Mouse (Mus musculus) T-helper 1 cell (primary cell): ENCODE measurements around the gene Fam169a.
"Not testable (repeated sequence)": the region's sequence is repeated elsewhere in the genome, so short reads cannot be mapped to it uniquely, and the experiment has no call there.

ENCODE experiments used
- in situ Hi-C: fragments of 300-600 bp; cut with MboI, MseI; formaldehyde crosslinking; loops from one replicate; pipeline ENCODE4 v1.15.1; 2025; ENCODE audit warnings: high pct_unique_total_duplicates

The Fam169a gene

DNA sequence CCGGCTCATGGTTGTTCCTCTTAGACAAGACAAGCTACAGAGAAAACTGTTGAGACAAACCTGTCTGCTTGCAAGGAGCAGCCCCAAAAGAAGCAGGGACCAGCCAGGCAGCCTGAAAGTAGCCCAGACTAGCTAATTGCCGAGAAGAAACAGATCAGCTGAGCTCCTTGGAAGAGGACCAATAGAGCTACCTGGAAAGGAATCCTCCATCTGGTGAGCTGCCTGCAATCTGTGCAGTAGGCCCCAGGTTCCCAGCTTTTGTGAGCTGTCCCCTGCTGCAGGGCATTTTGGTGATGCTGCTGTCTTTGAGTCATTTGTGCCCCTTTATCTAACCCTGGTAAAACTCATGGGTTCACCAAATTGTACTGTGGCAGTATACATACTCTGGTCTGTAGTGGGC, 13.1 kb downstream of the Fam169a start:
- in situ Hi-C loops: no loop called here

DNA sequence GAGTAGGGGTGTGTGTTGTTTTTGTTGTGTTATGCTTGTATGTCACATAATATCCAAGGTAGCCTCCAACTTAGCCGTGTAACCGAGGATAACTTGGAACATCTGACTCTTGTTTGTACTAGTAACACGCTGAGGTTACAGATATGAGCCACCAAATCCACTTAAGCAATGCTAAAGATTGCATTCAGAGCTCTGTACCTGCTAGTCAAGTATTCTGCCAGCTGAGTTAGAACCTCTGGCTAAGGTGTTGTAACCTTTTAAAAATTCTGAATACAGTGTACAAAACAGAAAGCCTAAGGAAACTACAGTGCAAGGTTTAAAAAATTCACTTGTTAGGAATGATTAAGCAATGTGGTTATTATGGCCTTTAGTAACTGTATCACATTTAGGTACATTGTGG, 13.5 kb downstream of the Fam169a start:
- in situ Hi-C loops: no loop called here

DNA sequence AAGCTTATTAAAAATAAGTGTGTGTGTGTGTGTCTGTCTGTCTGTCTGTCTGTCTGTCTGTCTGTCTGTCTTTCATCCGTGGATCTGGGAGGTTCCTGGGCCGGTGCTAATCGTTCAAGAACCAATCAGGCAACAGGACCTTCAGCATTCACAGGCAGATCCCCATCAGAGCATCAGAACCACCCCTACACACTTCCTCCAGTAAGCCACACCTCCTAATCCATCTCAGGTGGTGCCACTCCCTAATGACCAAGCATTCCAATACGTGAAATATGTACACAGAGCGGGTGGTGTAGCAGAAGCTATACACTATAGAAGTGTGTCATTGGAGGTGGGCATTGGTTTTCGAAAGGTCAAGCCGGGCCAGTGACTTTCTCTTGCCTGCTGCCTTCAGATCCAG, 15.3 kb downstream of the Fam169a start:
- in situ Hi-C loops: no loop called here

- in situ Hi-C loops: no loop called here
Observed at GRCm38 (mm10) chr13:97086316-97086715, 19.2 kb downstream of the Fam169a start.

- in situ Hi-C loops: no loop called here
Observed at GRCm38 (mm10) chr13:97087421-97087820, 20.3 kb downstream of the Fam169a start.

DNA sequence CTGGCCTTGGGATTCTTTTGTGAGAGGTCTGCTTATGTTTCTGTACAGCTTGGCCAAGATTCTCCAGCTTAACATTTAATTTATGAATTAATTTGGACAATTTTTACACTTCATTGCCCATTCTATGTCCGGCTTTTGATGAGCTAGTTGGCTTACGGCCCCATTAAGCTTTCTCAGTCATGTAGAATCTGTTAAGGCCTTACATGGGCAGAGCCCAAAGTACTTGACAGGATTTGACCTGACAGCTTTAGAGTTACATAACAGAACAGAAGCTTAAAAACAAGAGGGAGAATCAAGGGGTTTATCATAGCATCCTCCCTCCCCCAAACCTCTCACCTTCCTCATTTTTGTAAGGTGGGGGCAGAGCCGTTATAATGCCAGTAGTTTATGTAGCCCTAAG, 21.1 kb downstream of the Fam169a start:
- in situ Hi-C loops: no loop called here

DNA sequence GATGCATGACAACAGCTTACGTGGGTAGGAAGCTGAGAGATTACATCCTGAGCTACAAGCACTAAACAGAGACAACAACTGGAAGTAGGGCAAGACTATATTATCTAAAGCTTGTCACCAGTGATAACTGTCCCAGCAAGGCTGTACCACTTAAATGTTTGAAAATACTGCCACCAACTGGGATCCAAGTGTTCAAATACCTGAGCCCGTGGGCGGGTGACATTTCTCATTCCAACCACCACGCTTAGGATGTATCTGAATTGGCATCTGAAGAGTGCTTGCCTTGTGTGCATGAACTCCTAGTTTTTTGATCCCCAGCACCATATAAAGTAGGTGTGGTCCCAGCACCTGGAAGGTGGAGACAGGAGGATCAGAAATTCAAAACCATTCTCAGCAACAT, 28.6 kb downstream of the Fam169a start:
- in situ Hi-C loops: no loop called here

DNA sequence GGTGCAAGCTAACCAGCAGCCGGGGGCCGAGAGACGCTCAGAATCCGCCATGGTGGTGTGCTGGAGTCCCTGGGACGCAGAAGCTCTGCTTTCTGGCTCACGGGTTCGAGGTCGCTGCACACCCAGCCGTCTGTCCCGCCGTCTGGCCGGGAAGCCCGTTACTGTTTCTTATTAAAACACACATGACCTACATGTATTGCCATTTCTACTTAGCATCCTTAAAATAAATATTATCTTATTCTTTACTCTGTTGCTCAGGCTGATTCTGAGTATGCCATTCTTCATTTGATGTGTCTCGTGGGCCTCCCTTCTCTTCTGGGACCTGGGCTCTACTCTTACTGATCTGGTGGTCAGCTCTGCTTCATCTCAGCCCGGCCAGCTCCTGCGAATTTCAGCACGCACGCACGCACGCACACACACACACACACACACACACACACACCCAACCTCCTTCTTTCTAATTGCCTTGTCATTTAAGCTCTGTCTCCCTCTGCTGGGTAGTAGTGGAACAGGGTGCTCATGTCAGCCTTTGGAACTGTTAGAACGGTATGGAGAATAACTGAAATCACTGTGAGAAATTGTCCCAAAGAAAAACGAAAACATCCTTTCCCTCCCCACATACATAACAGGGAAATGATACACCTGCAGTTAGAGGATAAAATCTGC, 32.2 kb downstream of the Fam169a start, which contains the start of gene Gm6169:
Gene Gm6169 (minus strand): TSS at position 51 of the 666 bp plus-strand sequence.
- in situ Hi-C loops: no loop called here

GRCm38 (mm10) chr13:97104996-97105395, 37.9 kb downstream of the Fam169a start:
- in situ Hi-C loops: loop anchor here (10.0 kb wide), 1 partner anchor 790 kb away; no protein-coding TSS in a partner anchor

DNA sequence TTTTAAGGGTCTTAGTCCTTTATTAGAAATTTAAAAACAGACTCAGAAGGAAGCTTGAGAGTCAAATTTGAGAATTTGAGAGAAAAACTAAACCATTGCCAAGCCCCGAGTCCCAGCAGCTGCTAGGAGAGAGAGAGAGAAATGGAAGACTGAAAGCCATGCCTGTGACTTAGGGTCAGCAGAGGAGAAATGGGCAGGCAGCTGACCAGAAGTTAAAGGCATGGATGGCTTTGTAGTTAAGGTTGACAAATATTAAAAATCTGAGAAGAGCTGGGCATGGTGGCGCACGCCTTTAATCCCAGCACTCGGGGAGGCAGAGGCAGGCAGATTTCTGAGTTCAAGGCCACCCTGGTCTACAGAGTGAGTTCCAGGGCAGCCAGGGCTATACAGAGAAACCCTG, 40.6 kb downstream of the Fam169a start:
- in situ Hi-C loops: loop anchor here (10.0 kb wide), 1 partner anchor 793 kb away; no protein-coding TSS in a partner anchor

GRCm38 (mm10) chr13:97109046-97109445, 42.0 kb downstream of the Fam169a start:
- in situ Hi-C loops: loop anchor here (10.0 kb wide), 1 partner anchor 794 kb away; no protein-coding TSS in a partner anchor

DNA sequence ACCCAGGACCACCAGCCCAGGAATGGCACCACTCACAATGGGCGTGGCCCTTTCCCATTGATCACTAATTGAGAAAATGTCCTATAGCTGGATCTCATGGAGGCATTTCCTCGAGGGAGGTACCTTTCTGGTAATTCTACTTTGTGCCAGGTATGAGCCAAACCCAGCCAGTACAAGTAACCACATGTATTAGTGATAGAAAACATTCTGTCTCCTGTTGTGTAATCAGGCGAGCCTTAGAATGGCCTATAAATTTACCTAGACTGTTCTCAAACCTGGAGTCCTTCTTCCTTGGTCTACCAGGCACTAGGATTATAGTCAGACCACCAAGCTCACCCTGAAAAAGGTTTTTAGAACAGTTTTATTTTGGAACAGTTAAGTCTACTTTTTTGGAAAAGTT, 54.3 kb downstream of the Fam169a start:
- in situ Hi-C loops: no loop called here

- in situ Hi-C loops: loop anchor here (5.0 kb wide), 1 partner anchor 467 kb away; no protein-coding TSS in a partner anchor
Observed at GRCm38 (mm10) chr13:97129654-97130053, 62.6 kb downstream of the Fam169a start.

DNA sequence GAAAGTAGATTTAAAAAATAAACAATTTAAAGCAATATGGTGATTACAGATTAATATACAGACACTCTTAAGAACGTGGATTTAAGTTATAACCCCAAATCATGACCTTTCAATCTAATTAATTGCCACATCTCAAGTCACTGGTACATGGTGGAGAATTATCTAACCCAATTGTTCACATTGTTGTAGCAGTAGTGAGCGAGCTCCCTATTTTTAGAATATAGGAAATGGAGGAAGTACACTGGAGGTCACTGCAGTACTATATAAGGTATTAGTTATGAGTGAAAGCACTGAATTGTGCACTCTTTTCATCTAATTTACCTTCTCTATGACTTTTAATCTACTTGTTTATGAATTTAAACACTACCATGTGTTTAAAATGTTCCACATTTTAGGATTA, 63.3 kb downstream of the Fam169a start:
- in situ Hi-C loops: loop anchor here (5.0 kb wide), 1 partner anchor 468 kb away; no protein-coding TSS in a partner anchor

GRCm38 (mm10) chr13:97137466-97138400, 70.6 kb downstream of the Fam169a start, which contains the start of the genes Gfm2 and Nsa2:
TSS of gene Gfm2 (plus strand) at chr13:97137937.
TSS of gene Nsa2 (minus strand) at chr13:97137937.
- in situ Hi-C loops: no loop called here

DNA sequence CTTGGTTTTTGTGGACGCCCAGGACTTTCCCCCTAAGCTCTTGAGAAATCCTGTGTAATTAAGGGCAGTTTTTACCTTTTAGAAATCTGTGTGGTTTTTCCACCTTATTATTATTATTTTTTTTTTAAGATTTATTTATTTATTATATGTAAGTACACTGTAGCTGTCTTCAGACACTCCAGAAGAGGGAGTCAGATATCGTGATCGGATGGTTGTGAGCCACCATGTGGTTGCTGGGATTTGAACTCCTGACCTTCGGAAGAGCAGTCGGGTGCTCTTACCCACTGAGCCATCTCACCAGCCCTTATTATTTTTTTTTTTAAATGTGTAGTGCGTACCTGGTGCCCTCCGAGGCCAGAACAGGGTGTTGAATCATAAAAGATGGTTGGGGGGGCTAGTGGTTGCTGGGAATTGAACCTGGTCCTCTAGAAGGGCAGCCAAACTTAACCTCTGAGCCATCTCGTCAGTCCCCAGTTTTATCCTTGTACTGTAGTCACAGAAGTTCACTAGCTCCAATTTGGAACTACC, 71.4 kb downstream of the Fam169a start:
- in situ Hi-C loops: not testable (repeated sequence)

GRCm38 (mm10) chr13:97142321-97142720, 75.2 kb downstream of the Fam169a start:
- in situ Hi-C loops: no loop called here

DNA sequence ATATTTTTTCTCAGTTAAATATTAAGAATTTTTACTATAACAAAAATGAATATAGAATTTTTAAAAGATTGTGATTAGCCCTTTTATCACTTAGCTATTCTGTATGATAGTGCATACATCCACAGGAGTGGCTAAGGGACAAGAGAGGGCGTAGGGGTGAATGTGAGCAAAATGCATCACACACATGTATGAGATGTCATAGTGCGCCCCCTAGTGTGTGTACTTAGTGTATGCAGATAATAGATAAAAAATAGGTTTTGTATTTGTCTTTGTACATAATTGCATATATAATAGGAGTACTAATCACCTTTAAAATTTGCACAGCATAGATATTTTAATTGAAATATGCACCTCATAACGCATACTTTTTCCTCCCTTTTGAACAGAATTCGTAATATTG, 78.7 kb downstream of the Fam169a start:
- in situ Hi-C loops: no loop called here

- in situ Hi-C loops: no loop called here
Observed at GRCm38 (mm10) chr13:97175520-97176264, 108.6 kb downstream of the Fam169a start.

DNA sequence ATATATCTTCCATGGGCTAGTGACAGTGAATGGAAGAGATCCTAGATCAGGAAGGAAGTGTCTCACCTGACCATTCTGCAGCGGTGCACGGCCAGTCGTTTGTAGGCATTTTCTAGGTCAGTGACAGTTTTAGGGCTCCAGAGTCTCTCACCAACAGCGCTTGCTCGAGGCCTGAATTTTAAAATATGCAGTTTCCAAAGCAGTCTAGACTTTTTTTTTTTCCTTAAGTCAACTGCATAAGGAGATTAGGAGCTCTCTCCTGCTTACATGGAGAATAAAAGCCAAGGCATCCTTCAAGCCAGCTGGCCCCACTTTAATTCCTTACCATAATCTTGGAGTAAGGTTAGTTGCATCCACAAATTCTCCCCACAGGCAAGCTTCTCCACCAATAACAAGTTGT, 109.6 kb downstream of the Fam169a start:
- in situ Hi-C loops: no loop called here

DNA sequence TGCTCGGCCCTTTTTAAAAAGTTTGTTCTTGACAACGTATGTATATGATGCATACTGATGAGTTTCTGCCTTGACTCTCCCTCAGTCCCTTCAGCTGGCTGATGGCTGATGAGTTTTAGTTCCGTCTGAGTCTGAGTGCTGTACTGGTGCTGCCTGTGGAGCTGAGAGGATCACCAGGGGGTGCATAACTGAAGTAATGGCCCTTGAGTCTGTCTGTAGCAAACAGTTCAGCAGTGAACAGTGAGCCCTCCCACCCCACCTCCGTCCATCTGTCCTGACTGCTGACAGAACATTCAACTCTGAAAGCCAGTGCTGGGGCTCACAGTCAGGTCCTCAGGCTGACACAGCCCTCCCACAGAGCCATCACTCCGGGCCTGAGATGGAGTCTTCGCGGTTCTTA, 111.9 kb downstream of the Fam169a start:
- in situ Hi-C loops: no loop called here
